ENCODE assay signal across 8 mouse cellular contexts in genomic region chr12:84617663-84618062, GRCm38 (mm10). TPM values are rescaled to one million over a fixed set of nuclear protein-coding genes. Genes with fewer than 3 reads are reported as not detected.
DNase-seq lines count a peak whose midpoint lies in the region; ATAC-seq and TF ChIP-seq lines count a peak whose summit lies in the region.

No protein-coding gene starts in this region.

- TF ChIP-seq CTCF in left cerebral cortex, adult 2 months (IDR thresholded peaks at IDR 0.05), result no peak

- peak overlapping the region; percentile 85 for H3K4me3 ChIP-seq in left cerebral cortex, adult 2 months
- H3K4me3 ChIP-seq in limb, embryonic 14.5 days (replicated peaks; ENCODE audit: low read length), result peak overlapping the region; percentile 72
- peak overlapping the region; percentile 91 for H3K4me3 ChIP-seq in midbrain, embryonic 16.5 days (ENCODE audit: low read depth, low read length)

- DNase-seq in left cerebral cortex, adult 2 months (ENCODE audit: extremely low spot score in 1 of 2, low spot score in 2 of 2), result no peak
- no peak for DNase-seq in left cerebral cortex, adult 9 months (ENCODE audit: low spot score in 2 of 2)
- DNase-seq in c-Kit-positive CD71-negative TER-119-negative erythroid progenitor cells, embryonic 14.5 days (ENCODE audit: low read depth), result peak; percentile 10
- DNase-seq in heart, postnatal 4 days, result peak; percentile 14
- DNase-seq in limb, embryonic 14.5 days (ENCODE audit: low spot score), result no peak
- DNase-seq in right cerebral cortex, adult 18-20 months, result no peak
- DNase-seq in testis, postnatal 10 days (ENCODE audit: low spot score), result no peak

- peak overlapping the region; percentile 81 for H3K9ac ChIP-seq in limb, embryonic 14.5 days (ENCODE audit: low read depth, low read length, severe bottlenecking)
- H3K9ac ChIP-seq in midbrain, embryonic 16.5 days (ENCODE audit: low read depth, low read length), result peak overlapping the region; percentile 90; the same call in 1 of the 2 replicates

- H3K36me3 ChIP-seq in limb, embryonic 14.5 days (ENCODE audit: control insufficient read depth, insufficient read depth, low read length), result peaks cover 10% of the 10 kb centered on the region; the same call in 1 of the 2 replicates
- H3K36me3 ChIP-seq in midbrain, embryonic 16.5 days (ENCODE audit: control insufficient read depth, insufficient read depth, low read length), result no peaks in the 10 kb centered on the region

- TF ChIP-seq POLR2A in limb, embryonic 14.5 days (IDR thresholded peaks at IDR 0.05; ENCODE audit: borderline replicate concordance, extremely low read depth, insufficient read depth, insufficient read length), result no peak

- ATAC-seq in limb, embryonic 14.5 days (ENCODE audit: low FRiP score, low read depth), result peak; percentile 27; the same call in 1 of the 2 replicates
- ATAC-seq in midbrain, embryonic 16.5 days, result peak; percentile 74

- peaks cover 2% of the 10 kb centered on the region; the same call in 1 of the 2 replicates for H3K4me1 ChIP-seq in limb, embryonic 14.5 days (ENCODE audit: control insufficient read depth, insufficient read depth, low read length)
- H3K4me1 ChIP-seq in midbrain, embryonic 16.5 days (ENCODE audit: control insufficient read depth, insufficient read depth, low read length), result peaks cover 3% of the 10 kb centered on the region

- intact Hi-C loops in left cerebral cortex, adult 2 months (cut with DNase I), result loop anchor here (1.0 kb wide), 1 partner anchor 379 kb away; the partner anchor contains the start of gene Ylpm1

- 6% methylated on average over 10 of the region's 10 CpGs for WGBS in limb, embryonic 14.5 days
- WGBS in midbrain, embryonic 16.5 days, result 5% methylated on average over 10 of the region's 10 CpGs

- no peaks in the 10 kb centered on the region for H3K27me3 ChIP-seq in limb, embryonic 14.5 days (ENCODE audit: control insufficient read depth, insufficient read depth, low read length)
- H3K27me3 ChIP-seq in midbrain, embryonic 16.5 days (ENCODE audit: control insufficient read depth, insufficient read depth, low read depth, low read length), result no peaks in the 10 kb centered on the region

- peak overlapping the region; percentile 56; the same call in 1 of the 2 replicates for H3K27ac ChIP-seq in left cerebral cortex, adult 2 months
- peak overlapping the region; percentile 61 for H3K27ac ChIP-seq in limb, embryonic 14.5 days (replicated peaks; ENCODE audit: low read depth, low read length)
- H3K27ac ChIP-seq in midbrain, embryonic 16.5 days (ENCODE audit: low read length), result no peak overlapping the region

- peak overlapping the region; percentile 60 for H3K4me2 ChIP-seq in limb, embryonic 14.5 days (replicated peaks; ENCODE audit: low read depth, low read length, severe bottlenecking)
- peak overlapping the region; percentile 70 for H3K4me2 ChIP-seq in midbrain, embryonic 16.5 days (ENCODE audit: low read length)

- H3K9me3 ChIP-seq in limb, embryonic 14.5 days (ENCODE audit: control insufficient read depth, low read length), result no peaks in the 10 kb centered on the region
- H3K9me3 ChIP-seq in midbrain, embryonic 16.5 days (replicated peaks; ENCODE audit: control insufficient read depth, low read length, poor library complexity, severe bottlenecking), result no peaks in the 10 kb centered on the region

RNA-seq across cellular contexts. Expression of gene Abcd4, which starts 0.5 kb away (rescaled TPM):
- 10 to 100 TPM; 10.2 to 11.4 TPM for total RNA-seq in left cerebral cortex, adult 2 months (2021)
- total RNA-seq in heart, postnatal 4 days (2021), result 1 to 10 TPM; 5.8 to 6.0 TPM
- 32.3 and 37.9 TPM in 2 replicates for polyA plus RNA-seq in limb, embryonic 14.5 days (2012; rRNA removed)
- polyA plus RNA-seq in limb, embryonic 14.5 days (2014; fragmentation: Nextera tagmentation; extraction: Ambion mirVana), result 11.5 and 12.5 TPM in 2 replicates
- 13.9 and 14.5 TPM in 2 replicates for polyA plus RNA-seq in midbrain, embryonic 16.5 days (2015; fragmentation: Nextera tagmentation; extraction: Ambion mirVana)

RNA-seq across cellular contexts. Expression of gene Vrtn, which starts 23.2 kb away (rescaled TPM):
- total RNA-seq in left cerebral cortex, adult 2 months (2021), result not detected
- not detected for total RNA-seq in heart, postnatal 4 days (2021)
- 0.04 and 0.06 TPM in 2 replicates for polyA plus RNA-seq in limb, embryonic 14.5 days (2012; rRNA removed)
- not detected in 2 replicates for polyA plus RNA-seq in limb, embryonic 14.5 days (2014; fragmentation: Nextera tagmentation; extraction: Ambion mirVana)
- polyA plus RNA-seq in midbrain, embryonic 16.5 days (2015; fragmentation: Nextera tagmentation; extraction: Ambion mirVana), result 0.08 and 0.09 TPM in 2 replicates

RNA-seq across cellular contexts. Expression of gene Vsx2, which starts 48.1 kb away (rescaled TPM):
- total RNA-seq in left cerebral cortex, adult 2 months (2021), result under 1 TPM; 0.23 TPM
- total RNA-seq in heart, postnatal 4 days (2021), result not detected
- 0.47 and 0.65 TPM in 2 replicates for polyA plus RNA-seq in limb, embryonic 14.5 days (2012; rRNA removed)
- polyA plus RNA-seq in limb, embryonic 14.5 days (2014; fragmentation: Nextera tagmentation; extraction: Ambion mirVana), result 0.22 and 0.29 TPM in 2 replicates
- 1.5 and 1.9 TPM in 2 replicates for polyA plus RNA-seq in midbrain, embryonic 16.5 days (2015; fragmentation: Nextera tagmentation; extraction: Ambion mirVana)

Comparison
In these comparisons a context has a peak if more than half of its experiments do, and no peak if none do; other contexts are left out.
1. DNase-seq: peak in c-Kit-positive CD71-negative TER-119-negative erythroid progenitor cells, embryonic 14.5 days (single experiment) and heart, postnatal 4 days (single experiment); none in left cerebral cortex, adult 2 months (0 of 2), left cerebral cortex, adult 9 months (0 of 2), limb, embryonic 14.5 days (single experiment), right cerebral cortex, adult 18-20 months (single experiment) and testis, postnatal 10 days (single experiment).
2. Peak in every context shown above with its lines, with median percentiles within 50 percentile points of each other: H3K4me3 ChIP-seq.